Mouse (Mus musculus) heart, embryonic 11.5 days (tissue): ENCODE results near the gene Gm5901. TPM values are rescaled to one million over a fixed set of nuclear protein-coding genes. Genes with fewer than 3 reads are reported as not detected.

Experiments used
- ATAC-seq: fragments of 200-750 bp; cut with Nextera tagmentation; replicated peaks from 2 replicates; pipeline ENCODE4 v1.8.0; 2017; ENCODE audit warnings: moderate library complexity; ENCODE audit not compliant: insufficient number of reproducible peaks, low FRiP score, low TSS enrichment
- H3K27ac ChIP-seq: fragments of 300-500 bp; sonication (generic); 2 replicates; pipeline ENCODE4 v1.5.1; 2014; ENCODE audit warnings: mild to moderate bottlenecking, low read depth, low read length
- H3K27me3 ChIP-seq: fragments of 300-500 bp; sonication (generic); 2 replicates; pipeline ENCODE4 v1.6.1; 2014; ENCODE audit warnings: mild to moderate bottlenecking, low read length, mixed read lengths; ENCODE audit not compliant: control insufficient read depth, insufficient read depth
- H3K36me3 ChIP-seq: fragments of 300-500 bp; sonication (generic); 2 replicates; pipeline ENCODE4 v1.6.1; 2014; ENCODE audit warnings: mild to moderate bottlenecking, low read length, moderate library complexity, mixed read lengths; ENCODE audit not compliant: control insufficient read depth, insufficient read depth
- H3K4me1 ChIP-seq: fragments of 300-500 bp; sonication (generic); 2 replicates; pipeline ENCODE4 v1.6.1; 2014; ENCODE audit warnings: low read length; ENCODE audit not compliant: control insufficient read depth, insufficient read depth
- H3K4me2 ChIP-seq: fragments of 300-500 bp; sonication (generic); 2 replicates; pipeline ENCODE4 v1.6.1; 2014; ENCODE audit warnings: mild to moderate bottlenecking, moderate library complexity
- H3K4me3 ChIP-seq: fragments of 300-500 bp; sonication (generic); 2 replicates; pipeline ENCODE4 v1.5.1; 2014; ENCODE audit warnings: low read depth, low read length
- H3K9ac ChIP-seq: fragments of 300-500 bp; sonication (generic); 2 replicates; pipeline ENCODE4 v1.6.1; 2014; ENCODE audit warnings: mild to moderate bottlenecking, low read depth, low read length, moderate library complexity
- H3K9me3 ChIP-seq: fragments of 300-500 bp; sonication (generic); replicated peaks from 2 replicates; pipeline ENCODE4 v1.6.1; 2016; ENCODE audit warnings: low read length; ENCODE audit not compliant: control insufficient read depth
- WGBS: fragments of 180-500 bp; shearing (Covaris S2); extraction: QIAGEN DNeasy Blood & Tissue Kit; methylation state at CpG from one replicate; pipeline ENCODE4 v1.1.7; 2014; ENCODE audit not compliant: insufficient replicate concordance; 5-methylcytosine and 5-hydroxymethylcytosine counted together
- polyA plus RNA-seq: library from polyadenylated mRNA; unstranded; fragments of >200 nt; fragmentation: Nextera tagmentation; extraction: Ambion mirVana; gene quantifications from 2 replicates; pipeline ENCODE4 v1.2.1, GENCODE M21; 2014

Gm5901 gene
- polyA plus RNA-seq, 1 experiment from 2014 or later = not detected

GRCm38 (mm10) chr7:105416529-105416928 lies 41.7 kb downstream of the Gm5901 start:
- Histone ChIP-seq H3K9me3 (no peaks in the 10 kb centered on the region), H3K4me2 (no peak overlapping the region), H3K27me3 (no peaks in the 10 kb centered on the region; the same call in 1 of the 2 replicates), H3K27ac (no peak overlapping the region), H3K4me3 (no peak overlapping the region), H3K4me1 (no peaks in the 10 kb centered on the region), H3K9ac (no peak overlapping the region), H3K36me3 (no peaks in the 10 kb centered on the region)
- ATAC-seq = no peak
- whole genome bisulfite sequencing = 84% methylated on average over 7 of the region's 7 CpGs

- Histone ChIP-seq H3K9ac (no peak overlapping the region), H3K27me3 (no peaks in the 10 kb centered on the region; the same call in 1 of the 2 replicates), H3K36me3 (no peaks in the 10 kb centered on the region), H3K9me3 (no peaks in the 10 kb centered on the region), H3K4me3 (no peak overlapping the region), H3K4me1 (no peaks in the 10 kb centered on the region), H3K4me2 (no peak overlapping the region), H3K27ac (no peak overlapping the region)
- ATAC-seq = no peak
- whole genome bisulfite sequencing = 76% methylated on average over 5 of the region's 5 CpGs
Measured at GRCm38 (mm10) chr7:105418106-105418505, 43.3 kb downstream of the Gm5901 start.

- H3K9me3 ChIP-seq = no peaks in the 10 kb centered on the region
- no peak for ATAC-seq
- no peak overlapping the region for H3K27ac ChIP-seq
- no peak overlapping the region for H3K4me2 ChIP-seq
- peaks cover 15% of the 10 kb centered on the region for H3K27me3 ChIP-seq
- H3K36me3 ChIP-seq = no peaks in the 10 kb centered on the region
- H3K9ac ChIP-seq = no peak overlapping the region
- H3K4me3 ChIP-seq = no peak overlapping the region
- WGBS = 26% methylated on average over 2 of the region's 2 CpGs
- H3K4me1 ChIP-seq = no peaks in the 10 kb centered on the region
Measured at GRCm38 (mm10) chr7:105420903-105421302, 46.1 kb downstream of the Gm5901 start.

- peaks cover 36% of the 10 kb centered on the region for H3K27me3 ChIP-seq
- ATAC-seq = no peak
- no peaks in the 10 kb centered on the region for H3K36me3 ChIP-seq
- H3K4me3 ChIP-seq = no peak overlapping the region
- H3K9me3 ChIP-seq = no peaks in the 10 kb centered on the region
- H3K9ac ChIP-seq = no peak overlapping the region
- no peak overlapping the region for H3K4me2 ChIP-seq
- H3K27ac ChIP-seq = no peak overlapping the region
- 15% methylated on average over 5 of the region's 5 CpGs for WGBS
- no peaks in the 10 kb centered on the region for H3K4me1 ChIP-seq
Measured at GRCm38 (mm10) chr7:105424368-105424767, 49.5 kb downstream of the Gm5901 start.

- H3K27me3 ChIP-seq = peaks cover 36% of the 10 kb centered on the region
- H3K27ac ChIP-seq = no peak within 1 kb of the TSS
- H3K9me3 ChIP-seq = no peaks in the 10 kb centered on the region
- peak within 1 kb of the TSS; percentile 92 for H3K4me2 ChIP-seq
- no peaks in the 10 kb centered on the region for H3K36me3 ChIP-seq
- peak; percentile 56; the same call in 1 of the 2 replicates for ATAC-seq
- peak within 1 kb of the TSS; percentile 54 for H3K9ac ChIP-seq
- peak within 1 kb of the TSS; percentile 46 for H3K4me3 ChIP-seq
- WGBS = 3% methylated on average over 31 of the region's 31 CpGs
- no peaks in the 10 kb centered on the region for H3K4me1 ChIP-seq
Measured at GRCm38 (mm10) chr7:105425424-105426043, 50.7 kb downstream of the Gm5901 start, which contains the start of gene Cckbr. TSS of gene Cckbr (plus strand) at chr7:105425731.

GRCm38 (mm10) chr7:105426051-105426450 lies 51.2 kb downstream of the Gm5901 start:
- peak overlapping the region; percentile 92 for H3K4me2 ChIP-seq
- H3K27me3 ChIP-seq = peaks cover 36% of the 10 kb centered on the region
- WGBS = 5% methylated on average over 11 of the region's 11 CpGs
- H3K9ac ChIP-seq = peak overlapping the region; percentile 54
- H3K27ac ChIP-seq = no peak overlapping the region
- H3K4me3 ChIP-seq = peak overlapping the region; percentile 46
- H3K4me1 ChIP-seq = no peaks in the 10 kb centered on the region
- H3K36me3 ChIP-seq = no peaks in the 10 kb centered on the region
- peak; percentile 56; the same call in 1 of the 2 replicates for ATAC-seq
- H3K9me3 ChIP-seq = no peaks in the 10 kb centered on the region

Other genes with a start within 250 kb of the Gm5901 start
- not detected in 2 replicates for gene Olfr683, start 228.0 kb upstream of the Gm5901 start, polyA plus RNA-seq
- not detected in 2 replicates for gene Olfr684, start 211.4 kb upstream of the Gm5901 start, polyA plus RNA-seq
- gene Olfr685, start 189.0 kb upstream of the Gm5901 start, polyA plus RNA-seq = not detected in 2 replicates
- not detected in 2 replicates for gene Olfr686, start 167.6 kb upstream of the Gm5901 start, polyA plus RNA-seq
- gene Olfr688, start 86.9 kb upstream of the Gm5901 start, polyA plus RNA-seq = not detected in 2 replicates
- gene Olfr689, start 63.9 kb upstream of the Gm5901 start, polyA plus RNA-seq = not detected in 2 replicates
- not detected in 2 replicates for gene Olfr690, start 40.9 kb upstream of the Gm5901 start, polyA plus RNA-seq
- gene Olfr691, start 32.8 kb upstream of the Gm5901 start, polyA plus RNA-seq = not detected in 2 replicates
- gene Olfr692, start 6.8 kb upstream of the Gm5901 start, polyA plus RNA-seq = not detected in 2 replicates
- 29.7 and 30.6 TPM in 2 replicates for gene Fam160a2, start 25.0 kb downstream of the Gm5901 start, polyA plus RNA-seq
- gene Cnga4, start 29.5 kb downstream of the Gm5901 start, polyA plus RNA-seq = not detected in 2 replicates
- gene Cckbr, start 50.7 kb downstream of the Gm5901 start, polyA plus RNA-seq = 0.16 TPM in 1 of 2 replicates, not detected in the other
- gene Cavin3, start 107.3 kb downstream of the Gm5901 start, polyA plus RNA-seq = 71.2 and 74.7 TPM in 2 replicates
- 53.8 and 62.2 TPM in 2 replicates for gene Smpd1, start 179.3 kb downstream of the Gm5901 start, polyA plus RNA-seq
- 43.5 and 49.7 TPM in 2 replicates for gene Apbb1, start 206.6 kb downstream of the Gm5901 start, polyA plus RNA-seq
- gene Hpx, start 225.1 kb downstream of the Gm5901 start, polyA plus RNA-seq = 0.76 and 1.4 TPM in 2 replicates